Mouse (Mus musculus) G1E (cell line): ENCODE measurements around the gene Oxsr1. TPM values are rescaled to one million over a fixed set of nuclear protein-coding genes. Genes with fewer than 3 reads are reported as not detected.
"Not testable (repeated sequence)": the region's sequence is repeated elsewhere in the genome, so short reads cannot be mapped to it uniquely, and the experiment has no call there.

ENCODE experiments used
- ATAC-seq: 2 replicates; pipeline ENCODE4 v1.8.0; 2016; ENCODE audit warnings: mild to moderate bottlenecking; ENCODE audit not compliant: insufficient number of reproducible peaks, poor library complexity, low FRiP score, severe bottlenecking; ENCODE audit errors: extremely low read depth
- DNase-seq: peaks from one replicate; pipeline ENCODE4 v3.0.0; 2012; ENCODE audit warnings: low spot score
- H3K27me3 ChIP-seq: 2 replicates; pipeline ENCODE4 v1.6.1; 2012; ENCODE audit warnings: mild to moderate bottlenecking, low read length, inconsistent platforms; ENCODE audit not compliant: insufficient read depth
- H3K36me3 ChIP-seq: replicated peaks from 2 replicates; pipeline ENCODE3; 2012; ENCODE audit warnings: mild to moderate bottlenecking, inconsistent platforms
- H3K4me1 ChIP-seq: 2 replicates; pipeline ENCODE4 v1.6.1; 2012; ENCODE audit warnings: low read depth, low read length, inconsistent platforms, mixed read lengths; ENCODE audit not compliant: insufficient read depth
- H3K4me3 ChIP-seq: 2 replicates; pipeline ENCODE4 v1.5.1; 2012; ENCODE audit warnings: low read depth, mild to moderate bottlenecking, inconsistent platforms, low read length, moderate library complexity, mixed read lengths
- H3K9me3 ChIP-seq: replicated peaks from 2 replicates; pipeline ENCODE4 v1.6.1; 2012; ENCODE audit warnings: inconsistent platforms
- CTCF ChIP-seq: IDR thresholded peaks from 2 replicates; pipeline ENCODE4 v1.5.1; 2012; ENCODE audit warnings: low read depth, low read length, inconsistent platforms, mixed read lengths
- GATA1 ChIP-seq: IDR thresholded peaks from 2 replicates; pipeline ENCODE4 v1.6.1; 2012; ENCODE audit warnings: borderline replicate concordance, low read length, inconsistent platforms, mixed read lengths
- GATA2 ChIP-seq: IDR thresholded peaks from 2 replicates; pipeline ENCODE4 v1.6.1; 2012; ENCODE audit warnings: low read depth, low read length, inconsistent platforms, borderline replicate concordance
- POLR2AphosphoS5 ChIP-seq: IDR thresholded peaks from 2 replicates; pipeline ENCODE4 v1.6.1; 2012; ENCODE audit warnings: low read depth, low read length, inconsistent platforms; ENCODE audit not compliant: insufficient replicate concordance
- TAL1 ChIP-seq: conservative IDR thresholded peaks from 2 replicates; pipeline ENCODE4 v1.6.1; 2012; ENCODE audit warnings: low read depth, low read length, inconsistent platforms, mixed read lengths
- polyA plus RNA-seq: library from polyadenylated mRNA; stranded (reverse); fragments of >175 nt; gene quantifications from 2 replicates; pipeline ENCODE4 v1.2.3, GENCODE M21; 2012
- total RNA-seq, 2 experiments: library from RNA; stranded (forward) in 1 of 2; stranded (reverse) in 1 of 2; fragments of 200-1000 nt in 1 of 2; fragments of >200 nt in 1 of 2; fragmentation: Nextera tagmentation in 1 of 2; gene quantifications; 2 replicates each; pipeline ENCODE4 v1.2.3; 2014 to 2017

Gene Oxsr1
- total and polyA plus RNA-seq, 3 experiments, result 14.7 to 59.7 (median 56.3) TPM

DNA sequence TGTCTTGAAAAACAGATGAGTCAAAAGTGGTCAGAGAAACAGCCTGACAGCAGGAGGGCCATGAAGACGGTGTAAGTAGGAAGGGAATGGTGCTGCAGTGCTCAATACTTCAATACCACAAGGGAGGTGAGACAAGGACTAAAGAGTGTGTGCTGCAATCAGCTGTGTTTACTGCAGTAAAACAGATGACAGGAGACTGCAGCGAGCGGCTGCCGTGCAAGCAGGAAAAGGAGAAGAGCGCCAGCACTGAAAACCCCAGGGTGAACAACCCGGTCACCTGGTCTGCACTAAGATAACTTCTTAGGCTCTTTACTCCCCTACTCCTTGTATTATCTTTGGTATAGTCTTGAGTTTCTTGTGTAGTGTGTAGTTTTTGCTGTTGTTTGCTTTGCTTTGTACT is 54.1 kb downstream of the Oxsr1 start:
- H3K4me1 ChIP-seq, result no peaks in the 10 kb centered on the region
- H3K36me3 ChIP-seq, result peaks cover 82% of the 10 kb centered on the region
- no peak overlapping the region for H3K4me3 ChIP-seq

GRCm38 (mm10) chr9:119266121-119266395 is 56.2 kb downstream of the Oxsr1 start:
- not testable (repeated sequence) for H3K4me3 ChIP-seq, H3K4me1 ChIP-seq, DNase-seq, H3K27me3 ChIP-seq, H3K9me3 ChIP-seq, ATAC-seq
- peaks cover 82% of the 10 kb centered on the region for H3K36me3 ChIP-seq

More for the DNA sequence above, 54.1 kb downstream of the Oxsr1 start:
- TF ChIP-seq CTCF, result no peak
- no peak for TF ChIP-seq POLR2AphosphoS5
- no peak for TF ChIP-seq GATA2
- no peak for TF ChIP-seq TAL1
- TF ChIP-seq GATA1, result no peak
- ATAC-seq (no peak), DNase-seq (no peak)
- Histone ChIP-seq H3K27me3 (no peaks in the 10 kb centered on the region), H3K9me3 (no peaks in the 10 kb centered on the region)

GRCm38 (mm10) chr9:119265373-119266120 is 56.7 kb downstream of the Oxsr1 start:
- not testable (repeated sequence) for DNase-seq, H3K9me3 ChIP-seq, ATAC-seq, H3K4me3 ChIP-seq, H3K27me3 ChIP-seq, H3K4me1 ChIP-seq
- H3K36me3 ChIP-seq, result peaks cover 82% of the 10 kb centered on the region

DNA sequence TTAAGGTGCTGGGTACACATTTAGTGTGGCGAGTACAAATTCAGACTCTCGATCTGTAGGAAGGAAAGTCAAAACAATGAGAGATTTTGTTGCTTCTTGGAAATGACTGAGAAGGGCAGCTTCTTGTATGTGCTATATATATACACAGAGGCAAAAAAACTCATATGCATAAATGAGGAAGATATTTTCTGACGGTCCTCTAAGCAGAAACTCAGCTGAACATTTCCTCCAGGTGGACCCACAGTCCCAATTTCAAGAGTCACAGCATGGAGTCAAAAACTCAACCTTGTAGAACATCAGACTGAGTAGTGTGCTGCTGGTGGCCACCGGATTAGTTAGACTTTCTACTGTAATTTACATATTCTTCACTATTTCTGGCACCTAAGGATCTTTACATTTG is 59.2 kb downstream of the Oxsr1 start:
- ATAC-seq (no peak; the same call in 1 of the 2 replicates), DNase-seq (no peak)
- Histone ChIP-seq H3K27me3 (no peaks in the 10 kb centered on the region), H3K4me1 (no peaks in the 10 kb centered on the region), H3K9me3 (no peaks in the 10 kb centered on the region), H3K4me3 (no peak overlapping the region), H3K36me3 (peaks cover 81% of the 10 kb centered on the region)
- TF ChIP-seq CTCF (no peak), POLR2AphosphoS5 (no peak), GATA1 (no peak), GATA2 (no peak), TAL1 (no peak)

- DNase-seq, result no peak
- TF ChIP-seq GATA1 (no peak), CTCF (no peak), GATA2 (no peak), POLR2AphosphoS5 (no peak), TAL1 (no peak)
- no peak overlapping the region for H3K4me3 ChIP-seq
- H3K27me3 ChIP-seq, result no peaks in the 10 kb centered on the region
- H3K36me3 ChIP-seq, result peaks cover 83% of the 10 kb centered on the region
- ATAC-seq, result no peak
- H3K9me3 ChIP-seq, result no peaks in the 10 kb centered on the region
- H3K4me1 ChIP-seq, result no peaks in the 10 kb centered on the region
Observed at GRCm38 (mm10) chr9:119260825-119261224, 61.4 kb downstream of the Oxsr1 start.

DNA sequence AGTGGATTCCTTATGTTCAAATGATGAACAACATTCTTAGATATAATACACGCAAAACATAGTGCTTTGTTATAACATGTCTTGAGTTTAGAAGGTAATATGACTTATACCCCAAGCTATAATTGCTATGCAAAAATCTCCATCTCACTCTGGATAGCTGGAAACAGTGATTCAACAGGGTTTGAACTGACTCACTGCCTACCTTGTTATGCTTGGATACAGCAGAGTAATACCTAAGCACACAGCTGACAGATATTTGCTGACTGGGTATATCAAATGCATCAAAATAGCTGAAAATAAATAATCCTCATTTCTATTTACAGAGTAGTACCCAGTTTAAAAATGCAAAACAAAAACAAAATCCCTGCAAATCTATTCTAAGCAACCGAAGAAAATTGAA is 63.4 kb downstream of the Oxsr1 start:
- Histone ChIP-seq H3K4me1 (no peaks in the 10 kb centered on the region), H3K9me3 (no peaks in the 10 kb centered on the region), H3K4me3 (no peak overlapping the region), H3K27me3 (no peaks in the 10 kb centered on the region), H3K36me3 (peaks cover 89% of the 10 kb centered on the region)
- TF ChIP-seq GATA2, result no peak
- TF ChIP-seq GATA1, result no peak
- TF ChIP-seq CTCF, result no peak
- no peak for TF ChIP-seq POLR2AphosphoS5
- no peak for TF ChIP-seq TAL1
- no peak for ATAC-seq
- DNase-seq, result no peak

- H3K36me3 ChIP-seq, result peaks cover 87% of the 10 kb centered on the region
- no peak for ATAC-seq
- H3K4me1 ChIP-seq, result no peaks in the 10 kb centered on the region
- H3K27me3 ChIP-seq, result no peaks in the 10 kb centered on the region
- H3K9me3 ChIP-seq, result no peaks in the 10 kb centered on the region
- no peak for DNase-seq
- no peak overlapping the region for H3K4me3 ChIP-seq
- TF ChIP-seq POLR2AphosphoS5 (no peak), GATA1 (no peak), CTCF (no peak), TAL1 (no peak), GATA2 (no peak)
Observed at GRCm38 (mm10) chr9:119258128-119258527, 64.1 kb downstream of the Oxsr1 start.
